Mouse (Mus musculus): ENCODE results near the gene Iah1. TPM values are rescaled to one million over a fixed set of nuclear protein-coding genes. Genes with fewer than 3 reads are reported as not detected.

Gene Iah1
- 61.0 and 61.8 TPM in 2 replicates for polyA plus RNA-seq (2015; fragmentation: Nextera tagmentation; extraction: Ambion mirVana)

GRCm38 (mm10) chr12:21315923-21316868, at the start of gene Iah1:
TSS of gene Iah1 (plus strand) at chr12:21316389.
- Histone ChIP-seq H3K9ac (peak within 1 kb of the TSS; percentile 81), H3K27ac (peak within 1 kb of the TSS; percentile 76), H3K9me3 (no peaks in the 10 kb centered on the region), H3K27me3 (no peaks in the 10 kb centered on the region), H3K36me3 (peaks cover 36% of the 10 kb centered on the region), H3K4me2 (peak within 1 kb of the TSS; percentile 61), H3K4me1 (peaks cover 4% of the 10 kb centered on the region; the same call in 1 of the 2 replicates), H3K4me3 (peak within 1 kb of the TSS; percentile 80)
- peak; percentile 93 for ATAC-seq (ENCODE audit: borderline replicate concordance, extremely low read depth, low FRiP score, low TSS enrichment)
- whole genome bisulfite sequencing, result 2% methylated on average over 59 of the region's 59 CpGs

GRCm38 (mm10) chr12:21266784-21267098, 49.4 kb upstream of the Iah1 start:
- WGBS, result 83% methylated on average over 2 of the region's 2 CpGs
- Histone ChIP-seq H3K36me3 (peaks cover 47% of the 10 kb centered on the region), H3K27ac (no peak overlapping the region), H3K4me2 (no peak overlapping the region), H3K4me3 (no peak overlapping the region), H3K9me3 (no peaks in the 10 kb centered on the region), H3K4me1 (no peaks in the 10 kb centered on the region), H3K9ac (no peak overlapping the region), H3K27me3 (no peaks in the 10 kb centered on the region)
- ATAC-seq (ENCODE audit: borderline replicate concordance, extremely low read depth, low FRiP score, low TSS enrichment), result no peak

- no peak overlapping the region for H3K4me3 ChIP-seq
These were observed 48.0 kb upstream of the Iah1 start for GRCm38 (mm10) chr12:21268083-21268616.

GRCm38 (mm10) chr12:21274446-21274845, 41.7 kb upstream of the Iah1 start:
- Histone ChIP-seq H3K9ac (no peak overlapping the region), H3K27ac (no peak overlapping the region), H3K4me1 (no peaks in the 10 kb centered on the region), H3K27me3 (no peaks in the 10 kb centered on the region), H3K36me3 (peaks cover 26% of the 10 kb centered on the region), H3K4me3 (no peak overlapping the region), H3K4me2 (no peak overlapping the region), H3K9me3 (no peaks in the 10 kb centered on the region)
- ATAC-seq (ENCODE audit: borderline replicate concordance, extremely low read depth, low FRiP score, low TSS enrichment), result no peak
- WGBS, result 71% methylated on average over 7 of the region's 7 CpGs

More at GRCm38 (mm10) chr12:21268083-21268616, 48.0 kb upstream of the Iah1 start:
- Histone ChIP-seq H3K36me3 (peaks cover 50% of the 10 kb centered on the region), H3K9ac (no peak overlapping the region), H3K27me3 (no peaks in the 10 kb centered on the region), H3K9me3 (no peaks in the 10 kb centered on the region), H3K27ac (no peak overlapping the region), H3K4me2 (no peak overlapping the region), H3K4me1 (no peaks in the 10 kb centered on the region)
- ATAC-seq (ENCODE audit: borderline replicate concordance, extremely low read depth, low FRiP score, low TSS enrichment), result no peak
- WGBS, result 87% methylated on average over 8 of the region's 8 CpGs

- H3K27me3 ChIP-seq, result no peaks in the 10 kb centered on the region
- H3K27ac ChIP-seq, result no peak overlapping the region
- H3K4me2 ChIP-seq, result no peak overlapping the region
- no peaks in the 10 kb centered on the region for H3K9me3 ChIP-seq
- WGBS, result 77% methylated on average over 1 of the region's 1 CpGs
- H3K4me3 ChIP-seq, result no peak overlapping the region
- no peak overlapping the region for H3K9ac ChIP-seq
- H3K36me3 ChIP-seq, result peaks cover 3% of the 10 kb centered on the region
- ATAC-seq (ENCODE audit: borderline replicate concordance, extremely low read depth, low FRiP score, low TSS enrichment), result no peak
- H3K4me1 ChIP-seq, result no peaks in the 10 kb centered on the region
These were observed 38.8 kb upstream of the Iah1 start for GRCm38 (mm10) chr12:21277352-21277864.

GRCm38 (mm10) chr12:21284761-21285441, 31.3 kb upstream of the Iah1 start, which contains the start of gene Cpsf3:
TSS of gene Cpsf3 (plus strand) at chr12:21285391.
- Histone ChIP-seq H3K9ac (peak within 1 kb of the TSS; percentile 81), H3K4me2 (peak within 1 kb of the TSS; percentile 77), H3K4me3 (peak within 1 kb of the TSS; percentile 65), H3K9me3 (no peaks in the 10 kb centered on the region), H3K27me3 (no peaks in the 10 kb centered on the region), H3K4me1 (peaks cover 34% of the 10 kb centered on the region), H3K27ac (peak within 1 kb of the TSS; percentile 78), H3K36me3 (no peaks in the 10 kb centered on the region)
- 46% methylated on average over 11 of the region's 11 CpGs for WGBS
- ATAC-seq (ENCODE audit: borderline replicate concordance, extremely low read depth, low FRiP score, low TSS enrichment), result no peak

GRCm38 (mm10) chr12:21285508-21286242, 30.5 kb upstream of the Iah1 start:
- H3K27me3 ChIP-seq, result no peaks in the 10 kb centered on the region
- peak overlapping the region; percentile 81 for H3K9ac ChIP-seq
- H3K4me3 ChIP-seq, result peak overlapping the region; percentile 65
- peak; percentile 83; the same call in 1 of the 2 replicates for ATAC-seq (ENCODE audit: borderline replicate concordance, extremely low read depth, low FRiP score, low TSS enrichment)
- peak overlapping the region; percentile 70 for H3K27ac ChIP-seq
- H3K9me3 ChIP-seq, result no peaks in the 10 kb centered on the region
- 0 out of 2 replicates have a peak, but pooled peaks cover 5% of the 10 kb centered on the region for H3K36me3 ChIP-seq
- H3K4me1 ChIP-seq, result peaks cover 34% of the 10 kb centered on the region
- peak overlapping the region; percentile 77 for H3K4me2 ChIP-seq
- WGBS, result under 1% methylated on average over 47 of the region's 47 CpGs

- peak; percentile 93 for ATAC-seq (ENCODE audit: borderline replicate concordance, extremely low read depth, low FRiP score, low TSS enrichment)
- Histone ChIP-seq H3K9ac (peak within 1 kb of the TSS; percentile 81), H3K4me1 (peaks cover 34% of the 10 kb centered on the region), H3K4me2 (peak within 1 kb of the TSS; percentile 77), H3K36me3 (peaks cover 7% of the 10 kb centered on the region; the same call in 1 of the 2 replicates), H3K27me3 (no peaks in the 10 kb centered on the region), H3K9me3 (no peaks in the 10 kb centered on the region), H3K27ac (peak within 1 kb of the TSS; percentile 78), H3K4me3 (peak within 1 kb of the TSS; percentile 65)
- whole genome bisulfite sequencing, result under 1% methylated on average over 28 of the region's 28 CpGs
These were observed 30.0 kb upstream of the Iah1 start, which contains the start of gene Itgb1bp1 for GRCm38 (mm10) chr12:21286243-21286622. TSS of gene Itgb1bp1 (minus strand) at chr12:21286284.

- Histone ChIP-seq H3K9me3 (no peaks in the 10 kb centered on the region), H3K27me3 (no peaks in the 10 kb centered on the region), H3K4me2 (peak overlapping the region; percentile 77), H3K9ac (peak overlapping the region; percentile 81), H3K4me3 (peak overlapping the region; percentile 65), H3K4me1 (peaks cover 34% of the 10 kb centered on the region), H3K36me3 (peaks cover 14% of the 10 kb centered on the region), H3K27ac (peak overlapping the region; percentile 78)
- no peak for ATAC-seq (ENCODE audit: borderline replicate concordance, extremely low read depth, low FRiP score, low TSS enrichment)
- WGBS, result 25% methylated on average over 18 of the region's 18 CpGs
These were observed 29.2 kb upstream of the Iah1 start for GRCm38 (mm10) chr12:21286712-21287650.

GRCm38 (mm10) chr12:21288716-21289395, 27.3 kb upstream of the Iah1 start:
- ATAC-seq (ENCODE audit: borderline replicate concordance, extremely low read depth, low FRiP score, low TSS enrichment), result no peak
- Histone ChIP-seq H3K4me3 (no peak overlapping the region), H3K9ac (no peak overlapping the region), H3K9me3 (no peaks in the 10 kb centered on the region), H3K36me3 (peaks cover 32% of the 10 kb centered on the region), H3K27ac (peak overlapping the region; percentile 79), H3K27me3 (no peaks in the 10 kb centered on the region), H3K4me1 (peaks cover 34% of the 10 kb centered on the region), H3K4me2 (no peak overlapping the region; the same call in 1 of the 2 replicates)
- WGBS, result 70% methylated on average over 3 of the region's 3 CpGs
